Mouse (Mus musculus) heart, postnatal 0 days (tissue): ENCODE results near the gene Zfp944.
"Not testable (repeated sequence)": the region's sequence is repeated elsewhere in the genome, so short reads cannot be mapped to it uniquely, and the experiment has no call there.

Source experiments
- CTCF ChIP-seq: IDR thresholded peaks from 2 replicates; pipeline ENCODE4 v1.5.1; 2016; ENCODE audit warnings: antibody characterized with exemption, control low read depth, low read depth
- EP300 ChIP-seq: IDR thresholded peaks from 2 replicates; pipeline ENCODE4 v1.6.1; 2016; ENCODE audit warnings: antibody characterized with exemption, low read depth

DNA sequence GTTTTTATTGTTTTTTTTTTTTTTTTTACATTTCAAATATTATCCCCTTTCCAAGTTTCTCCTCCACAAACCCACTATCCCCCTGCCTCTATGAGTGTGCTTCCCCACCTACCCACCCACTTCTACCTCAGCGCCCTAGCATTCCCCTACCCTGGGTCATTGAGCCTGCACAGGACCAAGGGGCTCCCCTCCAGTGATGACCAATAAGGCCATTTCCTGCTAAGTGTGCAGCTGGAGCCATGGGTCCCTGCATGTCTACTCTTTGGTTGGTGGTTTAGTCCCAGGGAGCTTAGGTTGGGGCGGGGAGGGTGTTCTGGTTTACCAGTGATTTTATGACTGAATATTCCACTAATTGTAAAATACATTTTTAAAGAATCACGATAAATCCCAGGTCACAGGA, 47.0 kb downstream of the Zfp944 start:
- not testable (repeated sequence) for TF ChIP-seq CTCF, EP300
